Mouse (Mus musculus) ES-E14 (cell line): Measurements from ENCODE around the gene Camkk2. TPM values are rescaled to one million over a fixed set of nuclear protein-coding genes. Genes with fewer than 3 reads are reported as not detected.

Experiments
- DNase-seq: peaks from one replicate; pipeline ENCODE4 v3.0.0-alpha.2; 2013; ENCODE audit warnings: low read depth, low spot score
- H3K27ac ChIP-seq: 2 replicates; pipeline ENCODE4 v1.5.1; 2012; ENCODE audit warnings: low read depth, mild to moderate bottlenecking, low read length, moderate library complexity, mixed read lengths; ENCODE audit not compliant: poor library complexity, insufficient read depth, severe bottlenecking
- H3K36me3 ChIP-seq: 2 replicates; pipeline ENCODE4 v1.6.1; 2012; ENCODE audit warnings: mild to moderate bottlenecking, low read length, moderate library complexity, mixed read lengths; ENCODE audit not compliant: control insufficient read depth, poor library complexity, insufficient read depth, severe bottlenecking
- H3K4me1 ChIP-seq, 2 experiments: fragments of 150-350 bp in 1 of 2; sonication (generic) in 1 of 2; 2 replicates each; pipeline ENCODE4 v1.6.1; 2012; ENCODE audit warnings: low read length in 2 of 2, mild to moderate bottlenecking in 1 of 2, mixed read lengths in 1 of 2; ENCODE audit not compliant: control insufficient read depth in 2 of 2, insufficient read depth in 2 of 2, poor library complexity in 1 of 2
- H3K4me3 ChIP-seq, 2 experiments: fragments of 150-350 bp in 1 of 2; sonication (generic) in 1 of 2; 2 replicates each; pipeline ENCODE4 v1.5.1; 2012; ENCODE audit warnings: low read length in 2 of 2, low read depth in 1 of 2, mild to moderate bottlenecking in 1 of 2, mixed read lengths in 1 of 2; ENCODE audit not compliant: insufficient read depth in 1 of 2, poor library complexity in 1 of 2, severe bottlenecking in 1 of 2
- H3K9ac ChIP-seq: 2 replicates; pipeline ENCODE4 v1.6.1; 2012; ENCODE audit warnings: low read depth, mild to moderate bottlenecking, low read length, mixed read lengths; ENCODE audit not compliant: poor library complexity, insufficient read depth, severe bottlenecking
- H3K9me3 ChIP-seq: fragments of 150-350 bp; sonication (generic); 2 replicates; pipeline ENCODE4 v1.6.1; 2012; ENCODE audit warnings: low read depth, mild to moderate bottlenecking, low read length; ENCODE audit not compliant: control insufficient read depth, insufficient read depth
- CHD2 ChIP-seq: IDR thresholded peaks from 2 replicates; pipeline ENCODE4 v1.6.1; 2014; ENCODE audit warnings: mild to moderate bottlenecking, low read depth, low read length, inconsistent platforms
- HCFC1 ChIP-seq: IDR thresholded peaks from 2 replicates; pipeline ENCODE4 v1.6.1; 2012; ENCODE audit warnings: low read length, inconsistent platforms, borderline replicate concordance; ENCODE audit not compliant: insufficient read depth
- MAFK ChIP-seq: IDR thresholded peaks from 2 replicates; pipeline ENCODE4 v1.6.1; 2014; ENCODE audit warnings: mild to moderate bottlenecking, low read depth, low read length, inconsistent platforms; ENCODE audit not compliant: insufficient read depth
- ZC3H11A ChIP-seq: IDR thresholded peaks from 2 replicates; pipeline ENCODE4 v1.6.1; 2012; ENCODE audit warnings: low read depth, mild to moderate bottlenecking, inconsistent platforms, low read length, borderline replicate concordance
- ZNF384 ChIP-seq: IDR thresholded peaks from 2 replicates; pipeline ENCODE4 v1.6.1; 2012; ENCODE audit warnings: low read depth, low read length, inconsistent platforms
- in situ Hi-C, 2 experiments: fragments of 600-800 bp; cut with MboI; formaldehyde crosslinking; loops; one replicate each; pipeline ENCODE4 v1.15.1; 2025; ENCODE audit warnings: low sequenced_read_pairs in 2 of 2, inconsistent platforms in 1 of 2; ENCODE audit not compliant: unreplicated experiment in 2 of 2
- total RNA-seq: library from RNA; depleted of rRNA; stranded (reverse); fragments of 300-350 nt; gene quantifications from 2 replicates; pipeline ENCODE4 v1.2.3, GENCODE M21; 2012

The Camkk2 gene
- total RNA-seq, 1 experiment = 12.7 TPM

- Histone ChIP-seq H3K4me1 (no peaks in the 10 kb centered on the region), H3K4me3 (peak overlapping the region; percentile 63 to 80), H3K9me3 (no peaks in the 10 kb centered on the region), H3K36me3 (peaks cover 19% of the 10 kb centered on the region), H3K9ac (peak overlapping the region; percentile 38; the same call in 1 of the 2 replicates), H3K27ac (no peak overlapping the region)
- peak; percentile 98 for TF ChIP-seq ZNF384
- TF ChIP-seq MAFK = no peak
- in situ Hi-C loops = no loop called here
- no peak for DNase-seq
These were observed 42.3 kb upstream of the Camkk2 start for GRCm38 (mm10) chr5:122821524-122821885.

GRCm38 (mm10) chr5:122820777-122821523 is 41.7 kb upstream of the Camkk2 start, which contains the start of gene Anapc5:
TSS of gene Anapc5 (minus strand) at chr5:122821339.
- Histone ChIP-seq H3K9ac (peak within 1 kb of the TSS; percentile 91), H3K9me3 (no peaks in the 10 kb centered on the region), H3K27ac (peak within 1 kb of the TSS; percentile 71), H3K36me3 (peaks cover 21% of the 10 kb centered on the region), H3K4me3 (peak within 1 kb of the TSS; percentile 80 to 86), H3K4me1 (no peaks in the 10 kb centered on the region)
- TF ChIP-seq MAFK (no peak), CHD2 (peak; percentile 83), HCFC1 (peak; percentile 82)
- in situ Hi-C loops = no loop called here
- peak; percentile 97 for DNase-seq

GRCm38 (mm10) chr5:122812699-122813098 is 33.5 kb upstream of the Camkk2 start:
- H3K36me3 ChIP-seq = peaks cover 33% of the 10 kb centered on the region
- TF ChIP-seq ZNF384 (no peak), ZC3H11A (no peak), CHD2 (no peak), MAFK (no peak), HCFC1 (no peak)
- in situ Hi-C loops = no loop called here
- no peak overlapping the region for H3K4me3 ChIP-seq
- H3K9me3 ChIP-seq = no peaks in the 10 kb centered on the region
- H3K9ac ChIP-seq = no peak overlapping the region
- no peak for DNase-seq
- no peak overlapping the region for H3K27ac ChIP-seq
- no peaks in the 10 kb centered on the region for H3K4me1 ChIP-seq

- in situ Hi-C loops = no loop called here
- Histone ChIP-seq H3K36me3 (peaks cover 33% of the 10 kb centered on the region), H3K4me3 (no peak overlapping the region), H3K9ac (no peak overlapping the region), H3K9me3 (no peaks in the 10 kb centered on the region), H3K4me1 (no peaks in the 10 kb centered on the region), H3K27ac (no peak overlapping the region)
- peak; percentile 68 for DNase-seq
- TF ChIP-seq CHD2 (no peak), HCFC1 (no peak), MAFK (no peak), ZC3H11A (no peak), ZNF384 (peak; percentile 80)
These were observed 32.3 kb upstream of the Camkk2 start for GRCm38 (mm10) chr5:122811364-122812079.

GRCm38 (mm10) chr5:122805503-122805902 is 26.3 kb upstream of the Camkk2 start:
- H3K36me3 ChIP-seq = peaks cover 49% of the 10 kb centered on the region
- no peak overlapping the region for H3K9ac ChIP-seq
- no peak overlapping the region for H3K27ac ChIP-seq
- in situ Hi-C loops = no loop called here
- no peak overlapping the region for H3K4me3 ChIP-seq
- no peaks in the 10 kb centered on the region for H3K9me3 ChIP-seq
- no peak for TF ChIP-seq HCFC1
- no peak for TF ChIP-seq CHD2
- TF ChIP-seq MAFK = no peak
- no peak for TF ChIP-seq ZNF384
- no peak for TF ChIP-seq ZC3H11A
- DNase-seq = no peak
- H3K4me1 ChIP-seq = no peaks in the 10 kb centered on the region
